Mouse (Mus musculus): ENCODE results near the gene Prmt3. TPM values are rescaled to one million over a fixed set of nuclear protein-coding genes. Genes with fewer than 3 reads are reported as not detected.

The Prmt3 gene
- polyA plus RNA-seq, 1 experiment from 2014 or later: 62.8 TPM

DNA sequence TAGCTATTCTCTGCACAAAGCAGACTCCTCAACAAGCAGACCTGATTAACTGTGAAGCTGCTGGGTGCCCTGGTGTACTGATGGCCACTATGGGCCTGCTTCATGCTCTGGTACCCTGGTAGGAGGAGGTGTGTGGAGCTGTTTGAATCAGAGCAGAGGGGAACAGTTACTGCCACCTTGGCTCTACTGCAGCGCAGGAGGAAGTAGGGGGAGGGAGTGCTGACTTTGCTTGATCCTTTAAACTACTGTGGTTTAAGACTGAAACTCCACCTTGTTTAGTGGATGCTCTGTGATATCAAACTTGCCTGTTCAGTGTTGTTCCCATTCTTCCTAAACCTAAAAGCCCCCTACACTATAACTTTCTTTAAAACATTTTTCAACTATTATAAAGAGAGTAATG, 49.8 kb downstream of the Prmt3 start:
- no peaks in the 10 kb centered on the region for H3K9me3 ChIP-seq (ENCODE audit: low read length)
- peaks cover 13% of the 10 kb centered on the region for H3K36me3 ChIP-seq (ENCODE audit: insufficient read depth, low read length)
- no peak overlapping the region for H3K4me2 ChIP-seq (replicated peaks; ENCODE audit: low read depth, low read length)
- H3K27ac ChIP-seq (ENCODE audit: low read length): no peak overlapping the region
- H3K4me3 ChIP-seq (ENCODE audit: low read length): no peak overlapping the region
- no peaks in the 10 kb centered on the region for H3K4me1 ChIP-seq (ENCODE audit: insufficient read depth, low read length)
- ATAC-seq (ENCODE audit: low FRiP score, low TSS enrichment): no peak
- H3K9ac ChIP-seq (replicated peaks; ENCODE audit: low read length): no peak overlapping the region
- 44% methylated on average over 1 of the region's 1 CpGs for WGBS
- no peaks in the 10 kb centered on the region for H3K27me3 ChIP-seq (ENCODE audit: insufficient read depth, low read length)

DNA sequence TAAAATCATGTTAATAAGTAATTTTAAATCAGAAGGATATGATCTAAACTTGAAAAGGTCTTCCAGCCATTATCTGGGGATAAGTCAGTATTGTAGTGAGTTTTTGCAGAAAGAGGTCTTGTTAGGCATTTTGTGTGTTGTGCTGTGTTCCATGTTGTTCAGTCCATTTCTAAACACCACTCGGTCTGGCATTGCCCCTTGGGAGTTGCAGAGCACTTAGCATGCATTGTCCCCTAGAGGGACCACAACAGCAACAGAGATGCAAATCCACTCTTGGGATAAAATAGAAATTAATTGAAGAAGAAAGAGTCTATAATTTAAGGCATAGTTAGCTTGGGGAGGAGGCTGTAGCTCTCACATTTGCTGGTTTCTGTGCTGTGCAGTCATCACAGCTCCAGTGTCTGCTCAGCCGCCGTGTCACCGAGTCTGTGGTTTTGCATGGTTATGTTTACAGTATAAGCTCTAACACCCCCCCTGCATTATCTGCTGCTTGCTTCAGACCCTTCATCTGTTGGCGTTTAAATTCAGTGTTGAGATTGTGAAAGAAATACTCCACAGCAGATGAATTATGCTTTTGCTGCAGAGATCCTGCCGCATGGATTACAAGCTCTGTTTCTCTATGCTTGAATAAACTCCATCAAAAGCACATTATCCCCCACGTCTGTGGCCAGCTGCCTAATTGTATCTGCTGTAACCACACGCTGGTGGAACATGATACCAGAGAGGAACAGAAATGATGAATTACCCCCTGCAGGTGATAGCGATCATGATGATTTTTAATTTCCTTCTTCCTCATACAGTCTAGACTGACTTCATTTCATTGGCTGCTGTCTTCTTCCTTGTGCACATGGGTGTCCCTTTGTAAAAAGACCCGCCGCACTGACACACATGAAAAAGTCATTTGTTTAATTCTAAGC, 64.5 kb downstream of the Prmt3 start:
- WGBS: 25% methylated on average over 11 of the region's 11 CpGs

DNA sequence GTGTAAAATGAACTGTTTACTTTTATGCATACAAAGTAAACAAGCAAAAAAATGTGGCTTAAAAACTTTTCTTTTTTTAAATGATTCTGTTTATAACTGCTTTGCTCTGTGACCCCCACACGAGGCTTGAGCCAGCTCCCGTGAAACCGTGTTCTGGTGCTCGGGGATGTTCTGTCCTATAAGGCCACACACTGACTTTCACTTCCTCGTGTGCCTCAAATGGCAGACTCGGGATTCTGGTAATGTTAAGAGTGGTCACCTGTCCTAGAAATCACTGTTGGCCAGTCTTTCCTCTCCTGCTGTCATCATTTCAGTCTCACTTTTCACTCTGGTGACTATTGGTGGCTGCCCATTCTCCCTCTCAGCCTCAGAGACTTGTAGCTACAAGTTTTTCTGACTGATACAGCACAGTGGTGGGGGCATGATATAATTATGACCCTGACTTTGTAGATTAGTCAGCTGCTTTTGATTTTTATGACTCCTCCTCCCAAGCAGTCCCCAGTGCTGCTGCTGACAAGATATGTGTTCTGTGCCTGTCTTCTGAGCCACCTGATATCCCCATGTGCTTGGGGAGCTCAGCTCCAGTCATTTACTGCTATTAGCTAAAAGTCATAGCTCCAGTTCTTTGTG, 65.3 kb downstream of the Prmt3 start:
- Histone ChIP-seq H3K4me3 (ENCODE audit: low read length) (no peak overlapping the region), H3K9me3 (ENCODE audit: low read length) (no peaks in the 10 kb centered on the region), H3K27ac (ENCODE audit: low read length) (no peak overlapping the region), H3K27me3 (ENCODE audit: insufficient read depth, low read length) (no peaks in the 10 kb centered on the region), H3K4me2 (replicated peaks; ENCODE audit: low read depth, low read length) (no peak overlapping the region), H3K4me1 (ENCODE audit: insufficient read depth, low read length) (peaks cover 24% of the 10 kb centered on the region; the same call in 1 of the 2 replicates), H3K36me3 (ENCODE audit: insufficient read depth, low read length) (peaks cover 3% of the 10 kb centered on the region; the same call in 1 of the 2 replicates), H3K9ac (replicated peaks; ENCODE audit: low read length) (no peak overlapping the region)
- peak; percentile 39; the same call in 1 of the 2 replicates for ATAC-seq (ENCODE audit: low FRiP score, low TSS enrichment)
- WGBS: 40% methylated on average over 6 of the region's 6 CpGs

More for the DNA sequence above, 64.5 kb downstream of the Prmt3 start:
- Histone ChIP-seq H3K27ac (ENCODE audit: low read length) (no peak overlapping the region), H3K4me3 (ENCODE audit: low read length) (no peak overlapping the region), H3K9ac (replicated peaks; ENCODE audit: low read length) (no peak overlapping the region), H3K4me1 (ENCODE audit: insufficient read depth, low read length) (peaks cover 22% of the 10 kb centered on the region; the same call in 1 of the 2 replicates), H3K27me3 (ENCODE audit: insufficient read depth, low read length) (no peaks in the 10 kb centered on the region), H3K4me2 (replicated peaks; ENCODE audit: low read depth, low read length) (peak overlapping the region; percentile 13; the same call in 1 of the 2 replicates), H3K9me3 (ENCODE audit: low read length) (no peaks in the 10 kb centered on the region), H3K36me3 (ENCODE audit: insufficient read depth, low read length) (peaks cover 3% of the 10 kb centered on the region; the same call in 1 of the 2 replicates)
- ATAC-seq (ENCODE audit: low FRiP score, low TSS enrichment): peak; percentile 79

DNA sequence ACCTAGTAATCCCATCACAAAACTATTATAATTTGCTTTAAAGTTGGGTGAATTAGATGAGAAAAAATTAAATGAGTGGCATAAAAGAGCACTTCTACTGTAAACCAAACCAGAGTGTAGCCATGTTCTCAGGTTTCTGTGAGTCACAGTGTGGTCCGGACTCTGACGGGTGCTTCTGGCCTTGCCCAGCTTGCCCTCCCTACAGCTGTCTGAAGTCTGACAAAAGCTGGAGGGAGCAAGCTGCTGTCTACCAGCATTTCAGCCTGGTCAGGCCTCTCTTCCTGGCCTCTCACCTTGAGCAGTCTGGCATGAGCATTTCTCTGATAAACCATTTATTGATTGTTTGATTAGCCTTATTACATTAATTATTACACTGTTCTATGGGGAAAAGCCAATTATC, 69.8 kb downstream of the Prmt3 start:
- 0 out of 2 replicates have a peak, but pooled peaks have one; percentile 25 for ATAC-seq (ENCODE audit: low FRiP score, low TSS enrichment)

DNA sequence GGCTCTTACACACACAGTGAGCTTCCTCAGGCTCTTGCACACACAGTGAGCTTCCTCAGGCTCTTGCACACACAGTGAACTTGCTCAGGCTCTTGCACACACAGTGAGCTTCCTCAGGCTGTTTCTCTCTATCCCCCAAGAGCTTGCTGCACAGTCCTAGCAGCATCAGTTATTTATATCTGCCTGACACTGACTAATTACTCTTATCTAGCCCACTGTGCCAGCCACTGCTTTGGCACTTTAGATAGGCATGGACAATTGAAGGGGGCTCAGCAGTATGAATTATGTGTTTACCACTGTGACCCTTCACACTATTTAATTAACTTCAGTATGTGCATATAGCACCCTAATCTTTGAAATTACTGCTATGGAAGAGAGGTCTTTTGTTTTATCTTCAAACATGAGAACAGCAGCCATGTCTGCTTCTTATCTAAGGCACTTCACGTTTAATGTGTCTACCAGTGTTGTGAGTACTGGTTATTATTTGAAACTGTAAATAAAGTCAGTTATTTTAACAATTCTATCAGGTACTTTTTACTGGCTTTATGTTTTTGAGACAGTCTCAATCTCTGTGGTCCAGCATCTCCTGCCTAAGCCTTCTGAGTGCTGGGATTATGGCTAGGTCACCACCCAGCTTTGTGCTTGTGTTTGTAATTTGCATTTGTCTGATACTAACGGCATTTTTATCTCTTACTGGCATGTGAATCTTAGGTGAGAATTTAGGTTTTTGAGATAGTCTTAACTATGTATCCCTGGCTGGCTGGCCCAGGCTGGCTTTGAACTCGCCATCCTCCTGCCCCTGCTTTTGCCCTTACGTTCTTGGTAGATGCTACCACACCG, 75.4 kb downstream of the Prmt3 start:
- ATAC-seq (ENCODE audit: low FRiP score, low TSS enrichment): no peak

More for the DNA sequence above, 69.8 kb downstream of the Prmt3 start:
- no peaks in the 10 kb centered on the region for H3K27me3 ChIP-seq (ENCODE audit: insufficient read depth, low read length)
- peaks cover 13% of the 10 kb centered on the region; the same call in 1 of the 2 replicates for H3K36me3 ChIP-seq (ENCODE audit: insufficient read depth, low read length)
- H3K4me3 ChIP-seq (ENCODE audit: low read length): no peak overlapping the region
- 63% methylated on average over 2 of the region's 2 CpGs for WGBS
- no peak overlapping the region for H3K27ac ChIP-seq (ENCODE audit: low read length)
- H3K4me1 ChIP-seq (ENCODE audit: insufficient read depth, low read length): peaks cover 15% of the 10 kb centered on the region; the same call in 1 of the 2 replicates
- H3K4me2 ChIP-seq (replicated peaks; ENCODE audit: low read depth, low read length): no peak overlapping the region
- H3K9me3 ChIP-seq (ENCODE audit: low read length): no peaks in the 10 kb centered on the region
- no peak overlapping the region for H3K9ac ChIP-seq (replicated peaks; ENCODE audit: low read length)

DNA sequence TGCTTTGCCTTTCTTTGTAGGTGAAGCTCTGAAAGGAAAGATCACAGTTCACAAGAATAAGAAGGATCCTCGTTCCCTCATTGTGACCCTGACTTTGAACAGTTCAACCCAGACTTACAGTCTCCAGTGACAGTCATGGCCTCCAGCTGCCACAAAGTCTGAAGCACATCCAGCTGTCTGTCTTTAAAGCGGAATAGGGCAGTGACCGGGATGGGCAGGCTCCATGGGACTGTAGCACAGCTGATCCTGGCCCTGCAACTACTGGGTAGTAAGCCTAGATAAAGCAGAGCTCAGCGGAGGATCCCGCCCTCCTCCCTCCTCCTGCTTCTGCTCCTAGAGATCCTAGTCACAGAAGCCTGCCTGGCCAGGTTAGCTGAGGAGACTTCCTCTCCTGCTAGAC, 79.2 kb downstream of the Prmt3 start:
- Histone ChIP-seq H3K36me3 (ENCODE audit: insufficient read depth, low read length) (peaks cover 3% of the 10 kb centered on the region; the same call in 1 of the 2 replicates), H3K27me3 (ENCODE audit: insufficient read depth, low read length) (no peaks in the 10 kb centered on the region)

More for the DNA sequence above, 75.4 kb downstream of the Prmt3 start:
- H3K4me1 ChIP-seq (ENCODE audit: insufficient read depth, low read length): no peaks in the 10 kb centered on the region
- H3K27ac ChIP-seq (ENCODE audit: low read length): no peak overlapping the region
- no peak overlapping the region for H3K4me2 ChIP-seq (replicated peaks; ENCODE audit: low read depth, low read length)
- H3K36me3 ChIP-seq (ENCODE audit: insufficient read depth, low read length): peaks cover 13% of the 10 kb centered on the region
- no peak overlapping the region for H3K4me3 ChIP-seq (ENCODE audit: low read length)
- no peaks in the 10 kb centered on the region for H3K9me3 ChIP-seq (ENCODE audit: low read length)
- 89% methylated on average over 5 of the region's 5 CpGs for WGBS
- no peak overlapping the region for H3K9ac ChIP-seq (replicated peaks; ENCODE audit: low read length)
- no peaks in the 10 kb centered on the region for H3K27me3 ChIP-seq (ENCODE audit: insufficient read depth, low read length)

DNA sequence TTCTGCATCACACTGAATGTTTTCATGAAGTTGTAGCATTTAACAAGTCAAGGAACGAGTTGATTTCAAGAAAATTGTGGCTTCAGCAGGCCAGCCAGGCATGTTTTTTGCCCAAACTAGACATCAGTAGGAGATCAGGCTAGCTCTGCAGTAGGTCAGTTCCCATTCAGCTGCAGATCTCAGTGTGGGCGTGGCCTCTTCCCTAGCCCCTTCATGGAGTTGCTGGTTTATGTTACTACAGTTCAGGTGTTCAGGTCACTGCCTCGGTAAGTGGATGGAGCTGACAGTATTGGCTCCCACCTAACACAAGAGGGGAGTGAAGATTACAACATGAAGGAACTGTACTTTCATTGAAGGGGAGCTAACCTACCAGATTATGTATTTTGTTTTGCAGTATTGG, 80.1 kb downstream of the Prmt3 start:
- Histone ChIP-seq H3K36me3 (ENCODE audit: insufficient read depth, low read length) (peaks cover 3% of the 10 kb centered on the region; the same call in 1 of the 2 replicates), H3K27ac (ENCODE audit: low read length) (no peak overlapping the region), H3K4me1 (ENCODE audit: insufficient read depth, low read length) (no peaks in the 10 kb centered on the region), H3K4me2 (replicated peaks; ENCODE audit: low read depth, low read length) (no peak overlapping the region), H3K27me3 (ENCODE audit: insufficient read depth, low read length) (no peaks in the 10 kb centered on the region), H3K4me3 (ENCODE audit: low read length) (no peak overlapping the region), H3K9me3 (ENCODE audit: low read length) (no peaks in the 10 kb centered on the region), H3K9ac (replicated peaks; ENCODE audit: low read length) (no peak overlapping the region)
- 0 out of 2 replicates have a peak, but pooled peaks have one; percentile 20 for ATAC-seq (ENCODE audit: low FRiP score, low TSS enrichment)
- WGBS: 60% methylated on average over 3 of the region's 3 CpGs

More for the DNA sequence above, 79.2 kb downstream of the Prmt3 start:
- ATAC-seq (ENCODE audit: low FRiP score, low TSS enrichment): no peak
- Histone ChIP-seq H3K9ac (replicated peaks; ENCODE audit: low read length) (no peak overlapping the region), H3K4me1 (ENCODE audit: insufficient read depth, low read length) (no peaks in the 10 kb centered on the region), H3K27ac (ENCODE audit: low read length) (no peak overlapping the region), H3K4me3 (ENCODE audit: low read length) (no peak overlapping the region), H3K9me3 (ENCODE audit: low read length) (no peaks in the 10 kb centered on the region), H3K4me2 (replicated peaks; ENCODE audit: low read depth, low read length) (no peak overlapping the region)
- WGBS: 59% methylated on average over 5 of the region's 5 CpGs

DNA sequence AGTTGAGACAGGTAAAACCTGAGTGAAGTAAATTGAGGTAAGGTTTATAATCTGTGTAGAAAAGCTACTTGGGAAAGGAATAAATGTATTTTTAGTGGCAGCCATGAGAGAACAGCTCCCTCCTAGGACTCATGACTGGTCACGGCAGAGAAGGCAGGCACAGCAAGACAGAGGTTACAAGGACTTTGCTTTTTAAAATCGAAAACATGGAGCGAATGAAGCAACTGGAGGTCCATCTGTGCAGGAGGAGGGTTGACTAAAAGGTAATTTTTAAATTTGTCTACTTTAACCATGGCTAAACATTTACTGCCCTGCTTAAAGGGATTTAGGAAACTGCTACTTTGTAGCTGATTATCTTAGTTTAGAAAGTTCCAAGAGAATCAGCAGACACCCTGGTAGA, 81.7 kb downstream of the Prmt3 start:
- peaks cover 3% of the 10 kb centered on the region; the same call in 1 of the 2 replicates for H3K36me3 ChIP-seq (ENCODE audit: insufficient read depth, low read length)
- H3K9ac ChIP-seq (replicated peaks; ENCODE audit: low read length): no peak overlapping the region
- no peaks in the 10 kb centered on the region for H3K9me3 ChIP-seq (ENCODE audit: low read length)
- H3K27ac ChIP-seq (ENCODE audit: low read length): peak overlapping the region; percentile 17; the same call in 1 of the 2 replicates
- peak; percentile 63; the same call in 1 of the 2 replicates for ATAC-seq (ENCODE audit: low FRiP score, low TSS enrichment)
- H3K4me3 ChIP-seq (ENCODE audit: low read length): no peak overlapping the region
- H3K4me1 ChIP-seq (ENCODE audit: insufficient read depth, low read length): no peaks in the 10 kb centered on the region
- H3K4me2 ChIP-seq (replicated peaks; ENCODE audit: low read depth, low read length): no peak overlapping the region
- WGBS: 88% methylated on average over 3 of the region's 3 CpGs
- no peaks in the 10 kb centered on the region for H3K27me3 ChIP-seq (ENCODE audit: insufficient read depth, low read length)

DNA sequence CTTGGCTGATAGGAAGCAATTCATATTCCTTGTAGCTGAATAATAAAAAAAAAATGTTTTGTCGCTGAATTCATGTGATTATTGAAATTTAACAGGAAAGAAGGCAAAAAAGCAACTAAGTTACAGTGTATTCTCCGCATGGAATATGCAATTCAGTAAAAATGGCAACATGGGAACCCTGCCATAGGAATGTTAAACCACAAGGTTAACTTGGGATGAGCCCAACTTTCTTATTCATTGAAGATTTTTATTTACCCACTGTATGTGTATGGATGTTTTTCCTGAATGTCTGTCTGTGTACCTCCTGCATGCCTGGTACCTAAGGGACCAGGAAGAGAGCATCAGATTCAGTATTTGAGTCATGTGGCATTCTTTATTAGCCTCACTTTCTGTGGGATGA, 83.0 kb downstream of the Prmt3 start:
- Histone ChIP-seq H3K4me1 (ENCODE audit: insufficient read depth, low read length) (no peaks in the 10 kb centered on the region), H3K9me3 (ENCODE audit: low read length) (no peaks in the 10 kb centered on the region), H3K9ac (replicated peaks; ENCODE audit: low read length) (no peak overlapping the region), H3K4me3 (ENCODE audit: low read length) (no peak overlapping the region), H3K27ac (ENCODE audit: low read length) (no peak overlapping the region), H3K27me3 (ENCODE audit: insufficient read depth, low read length) (no peaks in the 10 kb centered on the region), H3K36me3 (ENCODE audit: insufficient read depth, low read length) (peaks cover 3% of the 10 kb centered on the region; the same call in 1 of the 2 replicates), H3K4me2 (replicated peaks; ENCODE audit: low read depth, low read length) (no peak overlapping the region)
- 95% methylated on average over 2 of the region's 2 CpGs for WGBS
- no peak for ATAC-seq (ENCODE audit: low FRiP score, low TSS enrichment)

Data from kidney, embryonic 16.5 days (tissue).